Mouse (Mus musculus) heart, postnatal 0 days (tissue): ENCODE results near the gene Ano10. TPM values are rescaled to one million over a fixed set of nuclear protein-coding genes. Genes with fewer than 3 reads are reported as not detected.

Experiments used
- ATAC-seq: fragments of 200-750 bp; cut with Nextera tagmentation; 2 replicates; pipeline ENCODE4 v1.8.0; 2017; ENCODE audit warnings: low read depth, moderate number of reproducible peaks, moderate library complexity; ENCODE audit not compliant: insufficient read depth
- DNase-seq: peaks from one replicate; pipeline ENCODE4 v3.0.0-alpha.2; 2016; ENCODE audit warnings: low spot score
- H3K27ac ChIP-seq: fragments of 300-500 bp; sonication (generic); 2 replicates; pipeline ENCODE4 v1.5.1; 2014; ENCODE audit warnings: low read depth, mild to moderate bottlenecking
- H3K27me3 ChIP-seq: fragments of 300-500 bp; sonication (generic); 2 replicates; pipeline ENCODE4 v1.6.1; 2014; ENCODE audit warnings: low read length, mixed read lengths; ENCODE audit not compliant: control insufficient read depth, insufficient read depth
- H3K36me3 ChIP-seq: fragments of 300-500 bp; sonication (generic); replicated peaks from 2 replicates; pipeline ENCODE4 v1.6.1; 2014; ENCODE audit warnings: low read length, mixed read lengths; ENCODE audit not compliant: control insufficient read depth, insufficient read depth
- H3K4me1 ChIP-seq: fragments of 300-500 bp; sonication (generic); 2 replicates; pipeline ENCODE4 v1.6.1; 2014; ENCODE audit warnings: antibody characterized with exemption; ENCODE audit not compliant: control insufficient read depth, insufficient read depth
- H3K4me2 ChIP-seq: fragments of 300-500 bp; sonication (generic); 2 replicates; pipeline ENCODE4 v1.6.1; 2014; ENCODE audit warnings: low read depth, mild to moderate bottlenecking, low read length, moderate library complexity
- H3K4me3 ChIP-seq: fragments of 300-500 bp; sonication (generic); 2 replicates; pipeline ENCODE4 v1.5.1; 2014; ENCODE audit warnings: low read depth, low read length
- H3K9ac ChIP-seq: fragments of 300-500 bp; sonication (generic); replicated peaks from 2 replicates; pipeline ENCODE4 v1.6.1; 2014; ENCODE audit warnings: low read depth, low read length, mixed read lengths
- H3K9me3 ChIP-seq: fragments of 300-500 bp; sonication (generic); replicated peaks from 2 replicates; pipeline ENCODE4 v1.6.1; 2016; ENCODE audit warnings: low read length; ENCODE audit not compliant: control insufficient read depth
- CTCF ChIP-seq: IDR thresholded peaks from 2 replicates; pipeline ENCODE4 v1.5.1; 2016; ENCODE audit warnings: antibody characterized with exemption, control low read depth, low read depth
- EP300 ChIP-seq: IDR thresholded peaks from 2 replicates; pipeline ENCODE4 v1.6.1; 2016; ENCODE audit warnings: antibody characterized with exemption, low read depth
- WGBS: fragments of 180-500 bp; shearing (Covaris S2); extraction: QIAGEN DNeasy Blood & Tissue Kit; methylation state at CpG from one replicate; pipeline ENCODE4 v1.1.7; 2014; 5-methylcytosine and 5-hydroxymethylcytosine counted together
- polyA plus RNA-seq: library from polyadenylated mRNA; unstranded; fragments of >200 nt; fragmentation: Nextera tagmentation; extraction: Ambion mirVana; gene quantifications from 2 replicates; pipeline ENCODE4 v1.2.1, GENCODE M21; 2015
- total RNA-seq: library from RNA; depleted of rRNA; stranded (reverse); fragments of >200 nt; gene quantifications from 2 replicates; pipeline ENCODE4 v1.2.3, GENCODE M21; 2014; ENCODE audit warnings: low replicate concordance

Ano10 gene
- total and polyA plus RNA-seq, 2 experiments from 2014 or later: 21.3 to 24.1 TPM

- ATAC-seq (no peak), DNase-seq (no peak)
- Histone ChIP-seq H3K9ac (no peak overlapping the region), H3K9me3 (no peaks in the 10 kb centered on the region), H3K4me1 (no peaks in the 10 kb centered on the region), H3K4me2 (no peak overlapping the region), H3K4me3 (no peak overlapping the region), H3K27ac (no peak overlapping the region), H3K27me3 (no peaks in the 10 kb centered on the region), H3K36me3 (no peaks in the 10 kb centered on the region)
- TF ChIP-seq EP300 (no peak), CTCF (no peak)
- WGBS: 35% methylated on average over 2 of the region's 2 CpGs
Measured at GRCm38 (mm10) chr9:122244800-122245165, 49.4 kb downstream of the Ano10 start.

GRCm38 (mm10) chr9:122244080-122244799 is 50.0 kb downstream of the Ano10 start:
- no peak overlapping the region for H3K9ac ChIP-seq
- no peaks in the 10 kb centered on the region for H3K9me3 ChIP-seq
- H3K27me3 ChIP-seq: no peaks in the 10 kb centered on the region
- H3K4me2 ChIP-seq: no peak overlapping the region
- no peak overlapping the region for H3K27ac ChIP-seq
- no peaks in the 10 kb centered on the region for H3K36me3 ChIP-seq
- DNase-seq: peak; percentile 47
- whole genome bisulfite sequencing: 34% methylated on average over 4 of the region's 4 CpGs
- H3K4me1 ChIP-seq: no peaks in the 10 kb centered on the region
- ATAC-seq: no peak
- peak; percentile 85 for TF ChIP-seq CTCF
- TF ChIP-seq EP300: no peak
- H3K4me3 ChIP-seq: no peak overlapping the region

GRCm38 (mm10) chr9:122243297-122243696 is 50.9 kb downstream of the Ano10 start:
- DNase-seq (no peak), ATAC-seq (no peak)
- WGBS: 75% methylated on average over 1 of the region's 1 CpGs
- Histone ChIP-seq H3K27me3 (no peaks in the 10 kb centered on the region), H3K4me2 (no peak overlapping the region), H3K9me3 (no peaks in the 10 kb centered on the region), H3K9ac (no peak overlapping the region), H3K27ac (no peak overlapping the region), H3K4me1 (no peaks in the 10 kb centered on the region), H3K36me3 (no peaks in the 10 kb centered on the region), H3K4me3 (no peak overlapping the region)
- TF ChIP-seq CTCF: no peak
- TF ChIP-seq EP300: no peak

GRCm38 (mm10) chr9:122242856-122243255 is 51.4 kb downstream of the Ano10 start:
- Histone ChIP-seq H3K27ac (no peak overlapping the region), H3K4me2 (no peak overlapping the region), H3K9me3 (no peaks in the 10 kb centered on the region), H3K4me3 (no peak overlapping the region), H3K36me3 (no peaks in the 10 kb centered on the region), H3K27me3 (no peaks in the 10 kb centered on the region), H3K9ac (no peak overlapping the region), H3K4me1 (no peaks in the 10 kb centered on the region)
- 12% methylated on average over 7 of the region's 7 CpGs for WGBS
- ATAC-seq (peak; percentile 30; the same call in 1 of the 2 replicates), DNase-seq (peak; percentile 19)
- TF ChIP-seq CTCF (no peak), EP300 (no peak)

- TF ChIP-seq CTCF (no peak), EP300 (no peak)
- no peak for ATAC-seq
- Histone ChIP-seq H3K27ac (no peak overlapping the region), H3K4me2 (no peak overlapping the region), H3K9me3 (no peaks in the 10 kb centered on the region), H3K4me3 (no peak overlapping the region), H3K27me3 (no peaks in the 10 kb centered on the region), H3K9ac (no peak overlapping the region), H3K36me3 (no peaks in the 10 kb centered on the region), H3K4me1 (no peaks in the 10 kb centered on the region)
- 70% methylated on average over 10 of the region's 10 CpGs for WGBS
- DNase-seq: no peak
Measured at GRCm38 (mm10) chr9:122241812-122242400, 52.3 kb downstream of the Ano10 start.
